Mouse (Mus musculus) embryonic fibroblast, embryonic 13.5 days (primary cell): ENCODE results near the gene Cebpb.

Experiments
- CTCF ChIP-seq: IDR thresholded peaks from 2 replicates; pipeline ENCODE4 v1.5.1; 2011; ENCODE audit warnings: mild to moderate bottlenecking, control low read depth, low read length, moderate library complexity, borderline replicate concordance; ENCODE audit not compliant: insufficient read depth
- POLR2A ChIP-seq: IDR thresholded peaks from 2 replicates; pipeline ENCODE4 v1.6.1; 2011; ENCODE audit warnings: low read depth, mild to moderate bottlenecking, control low read depth, low read length, moderate library complexity

GRCm38 (mm10) chr2:167723589-167724206, 35.0 kb downstream of the Cebpb start:
- no peak for TF ChIP-seq CTCF
- no peak for TF ChIP-seq POLR2A
